Mouse (Mus musculus) layer of hippocampus, postnatal 10 days (tissue): ENCODE measurements at regions not wholly inside any gene's neighbourhood (a gene's known extent, or its start where the extent isn't known, plus 50 kb on each side); places are given as distances from the start of the nearest gene placed in this dataset.

ENCODE experiments used
- DNase-seq, 2 experiments: peaks; one replicate each; pipeline ENCODE4 v3.0.0; 2021; ENCODE audit warnings: low spot score in 2 of 2

GRCm38 (mm10) chr19:33043696-33044095, 286.4 kb downstream of the Pten start:
- DNase-seq: no peak

GRCm38 (mm10) chr19:33048754-33049442, 291.6 kb downstream of the Pten start:
- DNase-seq: no peak

- DNase-seq: no peak
These were observed 296.0 kb downstream of the Pten start for GRCm38 (mm10) chr19:33053199-33053867.

GRCm38 (mm10) chr19:33056372-33056791, 299.1 kb downstream of the Pten start:
- no peak for DNase-seq

- no peak for DNase-seq
These were observed 303.7 kb downstream of the Pten start for GRCm38 (mm10) chr19:33061006-33061405.

GRCm38 (mm10) chr19:33062165-33063058, 305.1 kb downstream of the Pten start:
- no peak for DNase-seq

- peak; percentile 13 to 21 for DNase-seq
These were observed 308.2 kb downstream of the Pten start for GRCm38 (mm10) chr19:33065274-33066200.

GRCm38 (mm10) chr19:33068351-33068955, 311.2 kb downstream of the Pten start:
- peak in 1 of 2 experiments; percentile 8 for DNase-seq

GRCm38 (mm10) chr19:33069761-33070160, 312.5 kb downstream of the Pten start:
- DNase-seq: no peak

GRCm38 (mm10) chr19:33072299-33072698, 315.0 kb downstream of the Pten start:
- no peak for DNase-seq

- no peak for DNase-seq
These were observed 317.2 kb downstream of the Rnls start for GRCm38 (mm10) chr19:33074907-33075306.

- DNase-seq: no peak
These were observed 313.3 kb downstream of the Rnls start for GRCm38 (mm10) chr19:33078681-33079360.

- no peak for DNase-seq
These were observed 312.1 kb downstream of the Rnls start for GRCm38 (mm10) chr19:33079959-33080358.

GRCm38 (mm10) chr19:33081493-33081892, 310.6 kb downstream of the Rnls start:
- DNase-seq: no peak

GRCm38 (mm10) chr19:33083371-33083770, 308.7 kb downstream of the Rnls start:
- DNase-seq: no peak

- DNase-seq: no peak
These were observed 307.4 kb downstream of the Rnls start for GRCm38 (mm10) chr19:33084683-33085082.
